Mouse (Mus musculus) CH12.LX (cell line): ENCODE results near the gene Dgcr6.

Source experiments
- CTCF ChIP-seq, 2 experiments: IDR thresholded peaks in 1 of 2; conservative IDR thresholded peaks in 1 of 2; 2 replicates each; pipeline ENCODE4 v1.5.1; 2011 to 2012; ENCODE audit warnings: low read depth in 2 of 2, low read length in 2 of 2, improper control_type of control experiment in 1 of 2, inconsistent platforms in 1 of 2, mild to moderate bottlenecking in 1 of 2, moderate library complexity in 1 of 2
- ETS1 ChIP-seq: conservative IDR thresholded peaks from 2 replicates; pipeline ENCODE4 v1.6.1; 2012; ENCODE audit warnings: low read depth, mild to moderate bottlenecking, inconsistent platforms, low read length, improper control_type of control experiment, moderate library complexity
- GABPA ChIP-seq: IDR thresholded peaks from 2 replicates; pipeline ENCODE4 v1.6.1; 2012; ENCODE audit warnings: low read depth, low read length, improper control_type of control experiment, inconsistent platforms; ENCODE audit not compliant: insufficient replicate concordance
- MAZ ChIP-seq: IDR thresholded peaks from 2 replicates; pipeline ENCODE4 v1.6.1; 2012; ENCODE audit warnings: low read depth, mild to moderate bottlenecking, inconsistent platforms, low read length, improper control_type of control experiment, moderate library complexity
- MEF2A ChIP-seq: IDR thresholded peaks from 2 replicates; pipeline ENCODE4 v1.6.1; 2014; ENCODE audit warnings: low read depth, mild to moderate bottlenecking, inconsistent platforms, low read length, improper control_type of control experiment, borderline replicate concordance
- NRF1 ChIP-seq: IDR thresholded peaks from 2 replicates; pipeline ENCODE4 v1.6.1; 2014; ENCODE audit warnings: low read depth, mild to moderate bottlenecking, inconsistent platforms, low read length, improper control_type of control experiment, moderate library complexity
- PAX5 ChIP-seq: IDR thresholded peaks from 2 replicates; pipeline ENCODE4 v1.6.1; 2012; ENCODE audit warnings: low read length, inconsistent platforms, mixed read lengths
- POLR2A ChIP-seq: IDR thresholded peaks from 2 replicates; pipeline ENCODE4 v1.6.1; 2011; ENCODE audit warnings: low read depth, mild to moderate bottlenecking, improper control_type of control experiment, low read length
- ZC3H11A ChIP-seq: IDR thresholded peaks from 2 replicates; pipeline ENCODE4 v1.6.1; 2012; ENCODE audit warnings: low read depth, mild to moderate bottlenecking, inconsistent platforms, low read length, improper control_type of control experiment

GRCm38 (mm10) chr16:18096348-18096747 is 43.7 kb downstream of the Dgcr6 start:
- TF ChIP-seq NRF1 = no peak
- TF ChIP-seq GABPA = no peak
- TF ChIP-seq MAZ = no peak
- TF ChIP-seq CTCF (conservative IDR thresholded peaks at IDR 0.05 in 1 of 2, IDR thresholded peaks at IDR 0.05 in 1 of 2; ENCODE audit: low read depth in 2 of 2, low read length in 2 of 2) = no peak
- no peak for TF ChIP-seq POLR2A
- TF ChIP-seq PAX5 = no peak
- no peak for TF ChIP-seq MEF2A
- no peak for TF ChIP-seq ETS1
- TF ChIP-seq ZC3H11A = no peak
